Mouse (Mus musculus) neural tube, embryonic 14.5 days (tissue): ENCODE measurements at regions not wholly inside any gene's neighbourhood (a gene's known extent, or its start where the extent isn't known, plus 50 kb on each side); places are given as distances from the start of the nearest gene placed in this dataset.

Source experiments
- ATAC-seq: fragments of 200-750 bp; cut with Nextera tagmentation; 2 replicates; pipeline ENCODE4 v1.8.0; 2017; ENCODE audit warnings: low read depth, mild to moderate bottlenecking, moderate TSS enrichment, moderate library complexity
- H3K27ac ChIP-seq: fragments of 300-500 bp; sonication (generic); 2 replicates; pipeline ENCODE4 v1.5.1; 2014; ENCODE audit warnings: low read depth, mild to moderate bottlenecking, control low read depth, low read length, moderate library complexity, mixed read lengths
- H3K27me3 ChIP-seq: fragments of 300-500 bp; sonication (generic); 2 replicates; pipeline ENCODE4 v1.6.1; 2014; ENCODE audit warnings: low read length; ENCODE audit not compliant: control insufficient read depth, insufficient read depth
- H3K36me3 ChIP-seq: fragments of 300-500 bp; sonication (generic); 2 replicates; pipeline ENCODE4 v1.6.1; 2014; ENCODE audit warnings: low read length, mixed read lengths; ENCODE audit not compliant: control insufficient read depth, insufficient read depth
- H3K4me1 ChIP-seq: fragments of 300-500 bp; sonication (generic); 2 replicates; pipeline ENCODE4 v1.6.1; 2014; ENCODE audit warnings: low read length; ENCODE audit not compliant: control insufficient read depth, insufficient read depth
- H3K4me2 ChIP-seq: fragments of 300-500 bp; sonication (generic); 2 replicates; pipeline ENCODE4 v1.6.1; 2014; ENCODE audit warnings: mild to moderate bottlenecking, low read depth, low read length, control low read depth
- H3K4me3 ChIP-seq: fragments of 300-500 bp; sonication (generic); 2 replicates; pipeline ENCODE4 v1.5.1; 2014; ENCODE audit warnings: low read depth, low read length, control low read depth, mixed read lengths
- H3K9ac ChIP-seq: fragments of 300-500 bp; sonication (generic); replicated peaks from 2 replicates; pipeline ENCODE4 v1.6.1; 2014; ENCODE audit warnings: low read depth, mild to moderate bottlenecking, control low read depth, low read length, mixed read lengths
- H3K9me3 ChIP-seq: fragments of 300-500 bp; sonication (generic); 2 replicates; pipeline ENCODE4 v1.6.1; 2016; ENCODE audit warnings: low read length; ENCODE audit not compliant: control insufficient read depth
- WGBS: fragments of 180-500 bp; shearing (Covaris S2); extraction: QIAGEN DNeasy Blood & Tissue Kit; methylation state at CpG from one replicate; pipeline ENCODE4 v1.1.7; 2014; 5-methylcytosine and 5-hydroxymethylcytosine counted together

GRCm38 (mm10) chr9:89836454-89837245 is 73.1 kb upstream of the Rasgrf1 start:
- 78% methylated on average over 7 of the region's 7 CpGs for WGBS
- no peaks in the 10 kb centered on the region for H3K9me3 ChIP-seq
- H3K4me3 ChIP-seq, result no peak overlapping the region
- no peak for ATAC-seq
- no peaks in the 10 kb centered on the region for H3K36me3 ChIP-seq
- no peaks in the 10 kb centered on the region for H3K27me3 ChIP-seq
- no peak overlapping the region for H3K9ac ChIP-seq
- H3K4me1 ChIP-seq, result no peaks in the 10 kb centered on the region
- no peak overlapping the region for H3K27ac ChIP-seq
- no peak overlapping the region for H3K4me2 ChIP-seq

- Histone ChIP-seq H3K36me3 (no peaks in the 10 kb centered on the region), H3K9me3 (no peaks in the 10 kb centered on the region), H3K27me3 (no peaks in the 10 kb centered on the region), H3K4me3 (no peak overlapping the region), H3K4me2 (no peak overlapping the region), H3K27ac (no peak overlapping the region), H3K9ac (no peak overlapping the region), H3K4me1 (no peaks in the 10 kb centered on the region)
- 78% methylated on average over 9 of the region's 9 CpGs for WGBS
- ATAC-seq, result no peak
Observed at GRCm38 (mm10) chr9:89833596-89833995, 76.1 kb upstream of the Rasgrf1 start.

DNA sequence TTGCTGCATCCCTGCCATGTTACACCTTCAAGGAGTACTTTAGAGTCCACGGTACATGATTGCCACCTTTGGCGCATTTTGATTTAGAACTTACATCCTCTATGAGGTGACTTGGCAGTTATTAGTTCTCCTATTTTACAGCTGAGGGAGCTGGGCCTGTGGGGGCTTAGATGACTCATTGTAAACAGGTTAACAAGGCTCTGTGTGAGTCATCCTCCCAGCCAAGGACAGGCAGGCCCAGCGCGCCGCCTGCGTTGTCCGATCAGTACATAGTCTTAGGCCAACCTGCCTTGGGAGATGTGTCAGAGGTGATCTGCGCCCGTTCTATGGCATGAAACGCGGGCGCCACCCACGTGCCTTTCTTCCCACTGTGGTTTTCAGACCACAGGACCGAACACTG is 77.9 kb upstream of the Rasgrf1 start:
- 91% methylated on average over 14 of the region's 14 CpGs for WGBS
- no peak for ATAC-seq
- no peak overlapping the region for H3K4me2 ChIP-seq

GRCm38 (mm10) chr9:89828156-89828555 is 81.6 kb upstream of the Rasgrf1 start:
- no peak overlapping the region for H3K4me3 ChIP-seq
- no peak for ATAC-seq
- no peak overlapping the region for H3K9ac ChIP-seq
- H3K36me3 ChIP-seq, result no peaks in the 10 kb centered on the region
- H3K9me3 ChIP-seq, result no peaks in the 10 kb centered on the region
- no peaks in the 10 kb centered on the region for H3K27me3 ChIP-seq
- no peaks in the 10 kb centered on the region for H3K4me1 ChIP-seq
- H3K27ac ChIP-seq, result no peak overlapping the region
- 89% methylated on average over 5 of the region's 5 CpGs for WGBS
- H3K4me2 ChIP-seq, result no peak overlapping the region

More for the DNA sequence above, 77.9 kb upstream of the Rasgrf1 start:
- no peak overlapping the region for H3K9ac ChIP-seq
- H3K27ac ChIP-seq, result no peak overlapping the region
- no peak overlapping the region for H3K4me3 ChIP-seq
- no peaks in the 10 kb centered on the region for H3K4me1 ChIP-seq
- H3K27me3 ChIP-seq, result no peaks in the 10 kb centered on the region
- H3K9me3 ChIP-seq, result no peaks in the 10 kb centered on the region
- H3K36me3 ChIP-seq, result no peaks in the 10 kb centered on the region

- H3K27ac ChIP-seq, result no peak overlapping the region
- no peak overlapping the region for H3K9ac ChIP-seq
- 0 out of 2 replicates have a peak, but pooled peaks have one; percentile 18 for ATAC-seq
- no peaks in the 10 kb centered on the region for H3K36me3 ChIP-seq
- H3K4me2 ChIP-seq, result no peak overlapping the region; the same call in 1 of the 2 replicates
- H3K27me3 ChIP-seq, result no peaks in the 10 kb centered on the region
- H3K9me3 ChIP-seq, result no peaks in the 10 kb centered on the region
- WGBS, result 62% methylated on average over 5 of the region's 5 CpGs
- H3K4me1 ChIP-seq, result no peaks in the 10 kb centered on the region
- H3K4me3 ChIP-seq, result no peak overlapping the region
Observed at GRCm38 (mm10) chr9:89827564-89827963, 82.1 kb upstream of the Rasgrf1 start.

DNA sequence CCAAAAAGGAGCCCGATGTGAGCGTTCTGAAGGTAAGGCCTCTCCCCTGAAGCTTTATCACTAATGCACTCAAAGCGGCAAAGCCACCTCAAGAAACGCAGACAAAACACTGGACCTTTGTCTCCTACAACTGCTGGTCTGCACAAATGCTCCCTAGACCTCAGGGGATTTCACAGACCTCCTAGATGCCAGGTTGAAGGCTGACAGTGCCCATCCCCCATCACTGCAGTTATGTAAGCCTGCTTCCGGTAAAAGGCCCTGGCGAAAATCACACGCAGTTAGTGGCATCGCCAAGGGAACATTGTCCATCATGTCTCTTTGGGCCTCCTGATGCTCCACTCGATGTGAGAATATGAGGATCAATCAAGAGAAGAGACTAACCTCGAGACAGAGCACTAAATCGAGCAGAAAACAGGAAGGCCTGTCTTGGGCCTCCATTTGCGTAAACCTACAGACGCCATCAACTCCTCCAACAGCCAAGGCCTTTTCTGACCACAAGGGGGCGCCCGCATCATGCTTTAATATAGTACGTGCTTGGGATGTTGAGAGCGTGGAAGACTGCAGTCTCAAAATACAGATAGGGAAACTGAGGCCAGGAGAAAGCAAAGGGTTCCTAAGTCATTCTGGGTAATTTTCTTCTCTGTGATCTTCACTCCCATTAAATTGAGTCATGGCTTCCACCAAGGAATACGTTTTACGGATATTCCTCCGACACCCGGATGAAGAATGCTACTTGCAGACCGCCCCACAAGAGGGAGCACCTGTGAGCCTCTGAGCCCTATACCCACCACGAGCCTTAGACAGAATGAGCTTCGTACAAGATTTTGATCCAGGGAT is 82.8 kb upstream of the Rasgrf1 start:
- Histone ChIP-seq H3K36me3 (no peaks in the 10 kb centered on the region), H3K27me3 (no peaks in the 10 kb centered on the region), H3K9me3 (no peaks in the 10 kb centered on the region), H3K27ac (no peak overlapping the region), H3K4me1 (peaks cover under 1% of the 10 kb centered on the region; the same call in 1 of the 2 replicates), H3K9ac (no peak overlapping the region), H3K4me2 (peak overlapping the region; percentile 35; the same call in 1 of the 2 replicates), H3K4me3 (no peak overlapping the region)
- WGBS, result 34% methylated on average over 24 of the region's 24 CpGs
- ATAC-seq, result peak; percentile 88

- H3K27ac ChIP-seq, result no peak overlapping the region
- no peak overlapping the region for H3K4me3 ChIP-seq
- ATAC-seq, result peak; percentile 16; the same call in 1 of the 2 replicates
- no peak overlapping the region for H3K4me2 ChIP-seq
- H3K9me3 ChIP-seq, result no peaks in the 10 kb centered on the region
- no peaks in the 10 kb centered on the region for H3K27me3 ChIP-seq
- 88% methylated on average over 4 of the region's 4 CpGs for WGBS
- H3K36me3 ChIP-seq, result no peaks in the 10 kb centered on the region
- no peak overlapping the region for H3K9ac ChIP-seq
- H3K4me1 ChIP-seq, result peaks cover 8% of the 10 kb centered on the region; the same call in 1 of the 2 replicates
Observed at GRCm38 (mm10) chr9:89821853-89822243, 83.6 kb upstream of the Ankrd34c start.

DNA sequence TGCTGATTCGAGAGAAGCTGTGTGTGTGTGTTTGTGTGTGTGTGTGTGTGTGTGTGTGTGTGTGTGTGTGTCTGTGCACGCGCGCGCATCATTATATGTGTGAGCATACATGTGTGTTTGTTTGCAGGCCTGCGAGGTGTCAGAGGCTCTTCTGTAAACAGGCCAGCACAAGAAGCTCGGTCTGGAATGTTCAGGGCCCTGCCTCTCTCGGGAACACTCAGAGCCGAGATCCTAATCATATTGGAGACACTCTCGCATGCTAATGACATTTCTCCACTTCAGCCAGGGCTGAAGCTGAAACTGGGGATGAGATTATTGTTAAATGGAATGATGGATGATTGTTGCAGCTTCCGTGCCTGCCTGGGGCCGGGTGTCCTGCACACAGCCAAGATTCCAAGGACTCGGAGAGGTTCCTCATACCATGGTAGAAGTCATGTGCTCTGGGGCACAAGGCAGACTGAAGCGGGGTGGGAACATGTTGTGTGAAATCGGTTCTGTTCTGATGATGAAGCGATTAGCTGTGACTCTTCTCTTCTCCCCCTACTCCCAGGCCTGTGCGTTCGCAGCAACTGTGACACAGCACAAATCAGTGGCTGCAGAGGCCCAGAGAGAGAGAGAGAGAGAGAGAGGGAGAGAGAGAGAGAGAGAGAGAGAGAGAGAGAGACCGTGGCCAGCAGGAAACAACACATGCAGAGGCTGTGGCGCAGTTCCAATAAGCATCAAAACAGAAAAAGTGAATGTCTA is 83.0 kb upstream of the Ankrd34c start:
- peaks cover 8% of the 10 kb centered on the region; the same call in 1 of the 2 replicates for H3K4me1 ChIP-seq
- H3K4me2 ChIP-seq, result no peak overlapping the region
- H3K27me3 ChIP-seq, result no peaks in the 10 kb centered on the region
- H3K4me3 ChIP-seq, result no peak overlapping the region
- ATAC-seq, result peak; percentile 78
- H3K9ac ChIP-seq, result no peak overlapping the region
- H3K9me3 ChIP-seq, result no peaks in the 10 kb centered on the region
- peak overlapping the region; percentile 39; the same call in 1 of the 2 replicates for H3K27ac ChIP-seq
- 52% methylated on average over 20 of the region's 20 CpGs for WGBS
- no peaks in the 10 kb centered on the region for H3K36me3 ChIP-seq
